Mouse (Mus musculus) midbrain, embryonic 16.5 days (tissue): Measurements from ENCODE around the gene Aldh3a2. TPM values are rescaled to one million over a fixed set of nuclear protein-coding genes. Genes with fewer than 3 reads are reported as not detected.
"Not testable (repeated sequence)": the region's sequence is repeated elsewhere in the genome, so short reads cannot be mapped to it uniquely, and the experiment has no call there.

ENCODE experiments used
- ATAC-seq: fragments of 200-750 bp; cut with Nextera tagmentation; 2 replicates; pipeline ENCODE4 v1.8.0; 2017; ENCODE audit warnings: moderate TSS enrichment
- H3K27ac ChIP-seq: fragments of 300-500 bp; sonication (generic); 2 replicates; pipeline ENCODE4 v1.5.1; 2014; ENCODE audit warnings: mild to moderate bottlenecking, low read length, mixed read lengths
- H3K27me3 ChIP-seq: fragments of 300-500 bp; sonication (generic); 2 replicates; pipeline ENCODE4 v1.6.1; 2014; ENCODE audit warnings: low read depth, low read length, mixed read lengths; ENCODE audit not compliant: control insufficient read depth, insufficient read depth
- H3K36me3 ChIP-seq: fragments of 300-500 bp; sonication (generic); 2 replicates; pipeline ENCODE4 v1.6.1; 2014; ENCODE audit warnings: mild to moderate bottlenecking, low read length, moderate library complexity, mixed read lengths; ENCODE audit not compliant: control insufficient read depth, insufficient read depth
- H3K4me1 ChIP-seq: fragments of 300-500 bp; sonication (generic); 2 replicates; pipeline ENCODE4 v1.6.1; 2014; ENCODE audit warnings: mild to moderate bottlenecking, low read length, mixed read lengths; ENCODE audit not compliant: control insufficient read depth, insufficient read depth
- H3K4me2 ChIP-seq: fragments of 300-500 bp; sonication (generic); 2 replicates; pipeline ENCODE4 v1.6.1; 2014; ENCODE audit warnings: mild to moderate bottlenecking, low read length, mixed read lengths
- H3K4me3 ChIP-seq: fragments of 300-500 bp; sonication (generic); 2 replicates; pipeline ENCODE4 v1.5.1; 2014; ENCODE audit warnings: low read depth, mild to moderate bottlenecking, low read length, moderate library complexity, mixed read lengths
- H3K9ac ChIP-seq: fragments of 300-500 bp; sonication (generic); 2 replicates; pipeline ENCODE4 v1.6.1; 2014; ENCODE audit warnings: low read depth, low read length, mixed read lengths
- H3K9me3 ChIP-seq: fragments of 300-500 bp; sonication (generic); replicated peaks from 2 replicates; pipeline ENCODE4 v1.6.1; 2014; ENCODE audit warnings: mild to moderate bottlenecking, low read length, mixed read lengths; ENCODE audit not compliant: control insufficient read depth, poor library complexity, severe bottlenecking
- WGBS: fragments of 180-500 bp; shearing (Covaris S2); extraction: QIAGEN DNeasy Blood & Tissue Kit; methylation state at CpG from one replicate; pipeline ENCODE4 v1.1.7; 2014; 5-methylcytosine and 5-hydroxymethylcytosine counted together
- polyA plus RNA-seq: library from polyadenylated mRNA; unstranded; fragments of >200 nt; fragmentation: Nextera tagmentation; extraction: Ambion mirVana; gene quantifications from 2 replicates; pipeline ENCODE4 v1.2.1, GENCODE M21; 2015

Aldh3a2 gene
- polyA plus RNA-seq, 1 experiment from 2014 or later = 30.5 TPM

DNA sequence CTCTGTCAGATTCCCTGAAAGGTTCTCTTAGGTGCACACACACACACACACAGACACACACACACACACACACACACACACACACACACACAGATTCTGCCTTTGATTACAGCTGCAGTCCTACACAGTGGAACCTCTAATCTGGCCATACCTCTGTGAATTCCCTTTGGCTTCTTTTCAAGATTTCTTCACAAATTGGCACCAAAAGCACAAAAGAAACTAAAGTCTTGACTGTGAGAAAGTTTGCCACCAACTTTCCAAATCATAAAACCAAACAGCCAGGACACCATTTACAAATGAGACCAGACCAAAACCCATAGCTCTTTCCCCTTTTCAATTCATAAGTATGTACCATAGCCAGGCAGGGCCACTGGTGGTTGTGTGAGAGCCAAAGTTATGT, 69.3 kb downstream of the Aldh3a2 start:
- H3K27ac ChIP-seq = no peak overlapping the region
- no peaks in the 10 kb centered on the region for H3K9me3 ChIP-seq
- no peak overlapping the region for H3K4me2 ChIP-seq
- H3K4me3 ChIP-seq = no peak overlapping the region
- no peak overlapping the region for H3K9ac ChIP-seq
- no peaks in the 10 kb centered on the region for H3K27me3 ChIP-seq
- ATAC-seq = no peak
- H3K36me3 ChIP-seq = no peaks in the 10 kb centered on the region
- H3K4me1 ChIP-seq = no peaks in the 10 kb centered on the region

GRCm38 (mm10) chr11:61196616-61197353, 70.5 kb downstream of the Aldh3a2 start:
- ATAC-seq = no peak
- WGBS = 85% methylated on average over 14 of the region's 14 CpGs
- H3K9ac ChIP-seq = no peak overlapping the region

GRCm38 (mm10) chr11:61193392-61193791, 73.9 kb downstream of the Aldh3a2 start:
- no peaks in the 10 kb centered on the region for H3K27me3 ChIP-seq
- WGBS = 8% methylated on average over 9 of the region's 9 CpGs
- H3K4me3 ChIP-seq = no peak overlapping the region
- no peak overlapping the region for H3K9ac ChIP-seq
- no peak overlapping the region for H3K4me2 ChIP-seq
- H3K27ac ChIP-seq = no peak overlapping the region
- no peaks in the 10 kb centered on the region for H3K36me3 ChIP-seq
- no peaks in the 10 kb centered on the region for H3K9me3 ChIP-seq
- H3K4me1 ChIP-seq = no peaks in the 10 kb centered on the region
- ATAC-seq = peak; percentile 60; the same call in 1 of the 2 replicates

More at GRCm38 (mm10) chr11:61196616-61197353, 70.5 kb downstream of the Aldh3a2 start:
- Histone ChIP-seq H3K4me1 (no peaks in the 10 kb centered on the region), H3K4me2 (no peak overlapping the region), H3K4me3 (no peak overlapping the region), H3K9me3 (no peaks in the 10 kb centered on the region), H3K27me3 (no peaks in the 10 kb centered on the region), H3K36me3 (no peaks in the 10 kb centered on the region), H3K27ac (no peak overlapping the region)

DNA sequence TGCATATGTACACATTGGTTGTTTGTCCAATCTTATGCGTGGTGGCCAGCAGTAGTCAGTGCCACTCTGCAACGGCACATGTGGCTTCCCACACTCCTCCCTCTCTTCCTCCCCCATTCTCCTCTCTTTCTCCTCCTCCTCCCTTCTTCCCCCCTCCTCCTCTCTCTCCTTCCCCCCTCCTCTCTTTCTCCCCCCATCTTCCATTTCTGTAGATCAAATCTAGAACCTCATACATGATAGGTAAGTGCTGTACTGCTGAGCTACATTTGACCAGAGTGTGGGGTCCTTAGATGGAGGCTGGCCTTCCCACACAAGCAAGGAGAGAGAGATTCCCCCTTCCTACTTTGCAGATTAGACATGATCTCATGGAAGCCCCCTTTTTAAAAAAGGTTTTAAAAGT, 74.5 kb downstream of the Aldh3a2 start:
- 97% methylated on average over 2 of the region's 2 CpGs for WGBS
- Histone ChIP-seq H3K36me3 (no peaks in the 10 kb centered on the region), H3K9ac (no peak overlapping the region), H3K4me2 (no peak overlapping the region), H3K9me3 (no peaks in the 10 kb centered on the region), H3K4me1 (no peaks in the 10 kb centered on the region), H3K4me3 (no peak overlapping the region), H3K27me3 (no peaks in the 10 kb centered on the region), H3K27ac (no peak overlapping the region)
- no peak for ATAC-seq

- H3K4me1 ChIP-seq, H3K27me3 ChIP-seq, H3K9me3 ChIP-seq, H3K4me2 ChIP-seq, H3K36me3 ChIP-seq, H3K27ac ChIP-seq, ATAC-seq, H3K9ac ChIP-seq, H3K4me3 ChIP-seq: not testable (repeated sequence)
- WGBS = 91% methylated on average over 7 of the region's 10 CpGs
These were observed 75.1 kb downstream of the Aldh3a2 start for GRCm38 (mm10) chr11:61192123-61192522.

GRCm38 (mm10) chr11:61190776-61191175, 76.5 kb downstream of the Aldh3a2 start:
- WGBS = 35% methylated on average over 2 of the region's 2 CpGs
- Histone ChIP-seq H3K36me3 (no peaks in the 10 kb centered on the region), H3K4me1 (no peaks in the 10 kb centered on the region), H3K9me3 (no peaks in the 10 kb centered on the region), H3K9ac (no peak overlapping the region), H3K27ac (peak overlapping the region; percentile 31; the same call in 1 of the 2 replicates), H3K27me3 (no peaks in the 10 kb centered on the region), H3K4me2 (no peak overlapping the region), H3K4me3 (no peak overlapping the region)
- 0 out of 2 replicates have a peak, but pooled peaks have one; percentile 45 for ATAC-seq

DNA sequence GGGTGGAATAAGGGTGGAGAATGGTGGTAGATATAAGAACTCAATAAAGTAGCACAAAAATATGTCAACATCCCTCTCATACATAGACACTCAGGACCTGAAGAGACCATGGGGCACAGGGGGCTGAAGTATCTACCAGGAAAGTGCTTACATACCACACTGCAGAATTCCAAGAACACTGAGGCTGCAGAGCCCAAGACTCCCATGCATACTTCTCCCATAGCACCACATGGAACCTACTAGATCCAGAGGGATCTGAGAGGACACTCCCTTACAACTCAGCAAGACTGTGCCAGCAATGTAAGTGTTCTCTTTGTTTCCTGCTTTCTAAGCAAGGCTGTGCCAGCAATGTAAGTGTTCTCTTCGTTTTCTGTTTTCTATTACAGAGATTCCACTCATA, 83.4 kb downstream of the Aldh3a2 start:
- WGBS = 71% methylated on average over 1 of the region's 1 CpGs
- ATAC-seq = no peak
- no peak overlapping the region for H3K4me3 ChIP-seq
- no peak overlapping the region for H3K4me2 ChIP-seq
- no peaks in the 10 kb centered on the region for H3K36me3 ChIP-seq
- H3K9me3 ChIP-seq = no peaks in the 10 kb centered on the region
- no peaks in the 10 kb centered on the region for H3K27me3 ChIP-seq
- H3K9ac ChIP-seq = no peak overlapping the region
- H3K4me1 ChIP-seq = no peaks in the 10 kb centered on the region
- H3K27ac ChIP-seq = no peak overlapping the region

GRCm38 (mm10) chr11:61181624-61182023, 85.6 kb downstream of the Aldh3a2 start:
- Histone ChIP-seq H3K4me1 (no peaks in the 10 kb centered on the region), H3K9ac (no peak overlapping the region), H3K9me3 (no peaks in the 10 kb centered on the region), H3K36me3 (no peaks in the 10 kb centered on the region), H3K4me3 (no peak overlapping the region), H3K4me2 (no peak overlapping the region), H3K27me3 (no peaks in the 10 kb centered on the region), H3K27ac (no peak overlapping the region)
- ATAC-seq = no peak

DNA sequence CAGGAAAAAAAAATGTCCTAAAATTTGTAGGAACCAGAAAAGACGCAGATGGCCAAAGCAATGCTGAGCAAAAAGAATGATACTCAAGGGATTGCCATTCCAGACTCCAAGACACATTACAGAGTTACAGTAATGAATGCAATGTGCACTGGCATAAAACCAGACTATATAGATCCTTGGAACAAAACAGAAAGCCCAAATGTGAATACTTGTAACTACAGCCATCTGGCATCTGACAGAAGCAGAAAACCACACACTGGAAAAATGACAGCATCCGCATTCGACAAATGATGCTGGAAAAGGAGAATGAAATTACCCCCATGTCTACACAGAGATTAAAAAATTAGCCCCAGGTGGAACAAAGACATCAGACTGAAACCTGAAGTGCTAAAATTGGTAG, 86.9 kb downstream of the Aldh3a2 start:
- H3K9ac ChIP-seq = no peak overlapping the region
- no peaks in the 10 kb centered on the region for H3K9me3 ChIP-seq
- no peak overlapping the region for H3K4me3 ChIP-seq
- peaks cover 6% of the 10 kb centered on the region for H3K4me1 ChIP-seq
- no peak for ATAC-seq
- no peak overlapping the region for H3K27ac ChIP-seq
- no peaks in the 10 kb centered on the region for H3K36me3 ChIP-seq
- no peak overlapping the region for H3K4me2 ChIP-seq
- WGBS = 91% methylated on average over 3 of the region's 3 CpGs
- H3K27me3 ChIP-seq = no peaks in the 10 kb centered on the region
